Mouse (Mus musculus): Measurements from ENCODE around the gene Cited4. TPM values are rescaled to one million over a fixed set of nuclear protein-coding genes. Genes with fewer than 3 reads are reported as not detected.

Gene Cited4
- polyA plus RNA-seq, 1 experiment, result not detected

DNA sequence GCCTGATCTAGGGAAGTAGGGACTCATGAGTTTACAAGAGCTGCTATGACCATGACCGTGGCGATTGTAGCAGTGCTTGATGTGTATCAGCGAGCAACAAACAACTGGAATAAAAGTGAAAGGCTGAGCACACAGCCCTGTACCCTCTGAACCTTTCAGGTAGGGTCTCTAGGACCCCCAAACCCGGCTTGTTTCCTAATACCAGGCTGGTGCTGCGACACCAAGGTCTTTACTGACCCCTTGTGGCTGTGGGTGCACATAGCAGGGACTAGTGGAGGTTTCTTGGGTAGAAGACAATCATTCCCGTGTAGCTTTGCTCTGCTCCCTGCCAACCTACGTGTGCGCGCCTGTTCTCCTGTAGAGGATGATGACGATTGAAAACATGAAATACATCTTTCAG lies 15.8 kb downstream of the Cited4 start:
- no peak overlapping the region for H3K4me3 ChIP-seq
- H3K4me2 ChIP-seq (ENCODE audit: low read depth), result no peak overlapping the region
- H3K79me2 ChIP-seq (ENCODE audit: control insufficient read depth, insufficient read depth), result no peaks in the 10 kb centered on the region
- peaks cover 4% of the 10 kb centered on the region for H3K27me3 ChIP-seq (ENCODE audit: control insufficient read depth, insufficient read depth, insufficient read length)
- no peak for TF ChIP-seq USF1 (IDR thresholded peaks at IDR 0.05; ENCODE audit: low read depth)
- no peak for TF ChIP-seq CEBPB (IDR thresholded peaks at IDR 0.05; ENCODE audit: insufficient read depth, poor library complexity, severe bottlenecking)
- no peak for TF ChIP-seq MYOD1 (IDR thresholded peaks at IDR 0.05; ENCODE audit: control insufficient read depth in 1 of 3, insufficient read length in 2 of 3, low read depth in 2 of 3)
- TF ChIP-seq E2F4 (IDR thresholded peaks at IDR 0.05; ENCODE audit: insufficient read depth), result no peak
- no peak for TF ChIP-seq POLR2A (IDR thresholded peaks at IDR 0.05; ENCODE audit: insufficient read length, low read depth)
- no peak for TF ChIP-seq TCF12 (IDR thresholded peaks at IDR 0.05; ENCODE audit: insufficient read depth, poor library complexity, severe bottlenecking)
- TF ChIP-seq SRF (IDR thresholded peaks at IDR 0.05; ENCODE audit: control insufficient read depth, insufficient read length, low read depth), result no peak
- TF ChIP-seq MAX (IDR thresholded peaks at IDR 0.05; ENCODE audit: low read depth), result no peak
- TF ChIP-seq TCF3 (IDR thresholded peaks at IDR 0.05; ENCODE audit: insufficient read length, low read depth), result no peak
- no peak for TF ChIP-seq MYOG (IDR thresholded peaks at IDR 0.05; ENCODE audit: control insufficient read depth in 1 of 3, insufficient read depth in 1 of 3, insufficient read length in 2 of 3, low read depth in 2 of 3)
- TF ChIP-seq REST (IDR thresholded peaks at IDR 0.05; ENCODE audit: insufficient read depth, insufficient read length), result no peak
- no peak for TF ChIP-seq POLR2AphosphoS2 (IDR thresholded peaks at IDR 0.05; ENCODE audit: insufficient read length, low read depth)
- H3ac ChIP-seq (ENCODE audit: control insufficient read depth, insufficient read length), result no peak overlapping the region
- no peaks in the 10 kb centered on the region for H3K36me3 ChIP-seq (ENCODE audit: control insufficient read depth, insufficient read depth)

DNA sequence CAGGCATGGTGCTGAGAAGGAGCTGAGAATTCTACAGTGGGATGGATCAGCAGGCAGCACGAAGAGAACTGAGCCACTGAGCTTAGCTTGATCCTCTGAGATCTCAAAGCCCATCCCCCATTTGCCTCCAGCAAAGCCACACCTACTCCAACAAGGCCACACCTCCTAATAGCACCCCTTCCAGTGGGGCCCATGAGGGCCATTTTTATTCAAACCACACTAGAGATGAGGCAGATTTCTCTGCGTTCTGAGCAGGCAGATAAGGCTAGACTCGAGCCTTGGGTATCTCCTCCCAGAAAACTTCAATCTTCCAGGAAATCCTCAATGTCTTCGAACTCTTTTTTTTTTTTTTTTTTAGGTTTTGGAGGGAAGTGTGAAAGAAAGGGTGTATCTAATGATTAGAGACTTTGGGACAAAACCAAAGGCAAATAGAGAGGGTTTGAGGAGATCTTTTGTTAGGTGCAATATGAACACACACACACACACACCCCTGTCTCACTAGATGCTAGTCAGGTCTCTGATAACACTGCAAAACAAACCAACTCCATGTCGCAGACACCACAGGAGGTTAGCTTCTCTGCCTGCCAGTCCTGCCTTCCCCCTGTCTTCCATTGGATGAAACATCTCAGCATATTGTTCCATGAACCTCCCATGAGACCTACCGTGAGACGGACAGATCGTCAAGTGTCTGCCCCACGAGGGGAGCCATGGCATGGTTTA lies 17.1 kb downstream of the Cited4 start:
- Histone ChIP-seq H3ac (ENCODE audit: control insufficient read depth, insufficient read length) (no peak overlapping the region), H3K4me3 (no peak overlapping the region), H3K4me2 (ENCODE audit: low read depth) (no peak overlapping the region), H3K79me2 (ENCODE audit: control insufficient read depth, insufficient read depth) (no peaks in the 10 kb centered on the region), H3K27me3 (ENCODE audit: control insufficient read depth, insufficient read depth, insufficient read length) (no peaks in the 10 kb centered on the region), H3K36me3 (ENCODE audit: control insufficient read depth, insufficient read depth) (no peaks in the 10 kb centered on the region)
- no peak for TF ChIP-seq MAX (IDR thresholded peaks at IDR 0.05; ENCODE audit: low read depth)
- TF ChIP-seq REST (IDR thresholded peaks at IDR 0.05; ENCODE audit: insufficient read depth, insufficient read length), result no peak
- no peak for TF ChIP-seq E2F4 (IDR thresholded peaks at IDR 0.05; ENCODE audit: insufficient read depth)
- TF ChIP-seq POLR2AphosphoS2 (IDR thresholded peaks at IDR 0.05; ENCODE audit: insufficient read length, low read depth), result no peak
- no peak for TF ChIP-seq POLR2A (IDR thresholded peaks at IDR 0.05; ENCODE audit: insufficient read length, low read depth)
- TF ChIP-seq MYOG (IDR thresholded peaks at IDR 0.05; ENCODE audit: control insufficient read depth in 1 of 3, insufficient read depth in 1 of 3, insufficient read length in 2 of 3, low read depth in 2 of 3), result no peak
- TF ChIP-seq USF1 (IDR thresholded peaks at IDR 0.05; ENCODE audit: low read depth), result no peak

DNA sequence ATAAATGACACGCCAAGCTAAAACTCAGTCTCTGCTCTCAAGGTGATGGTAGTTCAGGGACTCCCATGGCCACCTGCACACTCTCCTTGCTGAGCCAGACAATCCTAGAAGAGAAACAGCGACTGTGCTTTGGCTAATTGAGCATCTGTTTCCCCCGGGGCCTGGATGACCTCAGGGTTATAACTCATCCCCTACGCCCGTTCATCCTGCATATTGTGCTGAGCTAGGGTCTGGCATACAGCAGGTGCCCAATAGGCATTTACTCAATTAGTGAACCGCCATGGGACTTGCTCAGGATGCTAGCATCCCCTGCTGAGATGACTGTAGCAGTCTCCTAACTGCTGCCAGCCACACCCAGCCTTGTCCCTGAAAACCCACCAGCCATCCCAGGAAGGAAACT lies 20.9 kb downstream of the Cited4 start:
- Histone ChIP-seq H3K79me2 (ENCODE audit: control insufficient read depth, insufficient read depth) (no peaks in the 10 kb centered on the region), H3K4me2 (ENCODE audit: low read depth) (no peak overlapping the region), H3K36me3 (ENCODE audit: control insufficient read depth, insufficient read depth) (no peaks in the 10 kb centered on the region), H3K4me3 (no peak overlapping the region), H3ac (ENCODE audit: control insufficient read depth, insufficient read length) (no peak overlapping the region), H3K27me3 (ENCODE audit: control insufficient read depth, insufficient read depth, insufficient read length) (no peaks in the 10 kb centered on the region)
- TF ChIP-seq CEBPB (IDR thresholded peaks at IDR 0.05; ENCODE audit: insufficient read depth, poor library complexity, severe bottlenecking) (no peak), TCF12 (IDR thresholded peaks at IDR 0.05; ENCODE audit: insufficient read depth, poor library complexity, severe bottlenecking) (no peak), USF1 (IDR thresholded peaks at IDR 0.05; ENCODE audit: low read depth) (no peak), SRF (IDR thresholded peaks at IDR 0.05; ENCODE audit: control insufficient read depth, insufficient read length, low read depth) (no peak), POLR2A (IDR thresholded peaks at IDR 0.05; ENCODE audit: insufficient read length, low read depth) (no peak), MYOD1 (IDR thresholded peaks at IDR 0.05; ENCODE audit: control insufficient read depth in 1 of 3, insufficient read length in 2 of 3, low read depth in 2 of 3) (no peak), MAX (IDR thresholded peaks at IDR 0.05; ENCODE audit: low read depth) (no peak)

DNA sequence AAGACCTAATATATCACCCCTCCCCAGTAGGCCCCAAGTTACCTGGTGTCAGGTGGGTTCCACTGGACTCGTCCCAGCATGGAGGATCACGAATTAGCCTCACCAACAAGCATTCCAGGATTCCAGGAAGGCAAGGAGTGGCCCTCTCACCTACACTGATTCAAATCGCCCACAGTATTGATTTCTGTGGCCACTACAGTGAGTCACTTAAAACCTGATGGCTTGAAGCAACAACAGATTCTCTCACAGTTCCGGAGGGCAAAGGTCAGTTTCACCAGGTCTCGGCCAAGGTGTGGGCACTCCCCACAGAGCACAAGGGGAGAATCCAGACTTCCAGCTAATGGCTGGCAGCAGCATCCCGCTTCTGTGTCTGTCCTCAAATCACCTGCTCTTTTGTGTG lies 22.9 kb downstream of the Cited4 start:
- Histone ChIP-seq H3ac (ENCODE audit: control insufficient read depth, insufficient read length) (no peak overlapping the region), H3K79me2 (ENCODE audit: control insufficient read depth, insufficient read depth) (no peaks in the 10 kb centered on the region), H3K27me3 (ENCODE audit: control insufficient read depth, insufficient read depth, insufficient read length) (peaks cover under 1% of the 10 kb centered on the region), H3K4me3 (no peak overlapping the region), H3K36me3 (ENCODE audit: control insufficient read depth, insufficient read depth) (no peaks in the 10 kb centered on the region), H3K4me2 (ENCODE audit: low read depth) (no peak overlapping the region)
- no peak for TF ChIP-seq E2F4 (IDR thresholded peaks at IDR 0.05; ENCODE audit: insufficient read depth)
- no peak for TF ChIP-seq TCF12 (IDR thresholded peaks at IDR 0.05; ENCODE audit: insufficient read depth, poor library complexity, severe bottlenecking)
- TF ChIP-seq MYOD1 (IDR thresholded peaks at IDR 0.05; ENCODE audit: control insufficient read depth in 1 of 3, insufficient read length in 2 of 3, low read depth in 2 of 3), result no peak
- no peak for TF ChIP-seq REST (IDR thresholded peaks at IDR 0.05; ENCODE audit: insufficient read depth, insufficient read length)
- TF ChIP-seq POLR2AphosphoS2 (IDR thresholded peaks at IDR 0.05; ENCODE audit: insufficient read length, low read depth), result no peak
- no peak for TF ChIP-seq POLR2A (IDR thresholded peaks at IDR 0.05; ENCODE audit: insufficient read length, low read depth)
- no peak for TF ChIP-seq CEBPB (IDR thresholded peaks at IDR 0.05; ENCODE audit: insufficient read depth, poor library complexity, severe bottlenecking)

DNA sequence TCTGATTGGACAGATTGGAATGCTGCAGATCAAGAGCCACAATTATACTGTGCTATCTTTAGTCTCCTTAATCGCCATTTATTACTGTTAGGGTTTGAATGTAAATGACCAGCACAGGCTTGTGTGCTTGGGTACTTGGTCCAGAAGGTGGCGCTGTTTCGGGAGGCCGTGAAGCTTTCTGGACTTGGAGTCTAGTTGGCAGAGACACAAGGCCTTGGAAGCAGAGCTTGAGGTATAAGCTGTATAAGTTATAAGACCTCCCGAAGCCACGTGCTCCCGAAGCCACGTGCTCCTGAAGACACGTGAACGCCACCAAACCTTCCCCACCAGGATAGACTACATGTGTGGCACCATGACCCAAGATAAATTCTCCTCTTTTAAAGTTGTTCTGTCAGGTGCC lies 26.3 kb downstream of the Cited4 start:
- Histone ChIP-seq H3K36me3 (ENCODE audit: control insufficient read depth, insufficient read depth) (no peaks in the 10 kb centered on the region), H3K4me2 (ENCODE audit: low read depth) (no peak overlapping the region), H3K79me2 (ENCODE audit: control insufficient read depth, insufficient read depth) (no peaks in the 10 kb centered on the region), H3K27me3 (ENCODE audit: control insufficient read depth, insufficient read depth, insufficient read length) (peaks cover 5% of the 10 kb centered on the region), H3K4me3 (no peak overlapping the region), H3ac (ENCODE audit: control insufficient read depth, insufficient read length) (no peak overlapping the region)
- no peak for TF ChIP-seq POLR2AphosphoS2 (IDR thresholded peaks at IDR 0.05; ENCODE audit: insufficient read length, low read depth)
- no peak for TF ChIP-seq MYOG (IDR thresholded peaks at IDR 0.05; ENCODE audit: control insufficient read depth in 1 of 3, insufficient read depth in 1 of 3, insufficient read length in 2 of 3, low read depth in 2 of 3)
- no peak for TF ChIP-seq E2F4 (IDR thresholded peaks at IDR 0.05; ENCODE audit: insufficient read depth)
- no peak for TF ChIP-seq POLR2A (IDR thresholded peaks at IDR 0.05; ENCODE audit: insufficient read length, low read depth)
- no peak for TF ChIP-seq REST (IDR thresholded peaks at IDR 0.05; ENCODE audit: insufficient read depth, insufficient read length)
- TF ChIP-seq SRF (IDR thresholded peaks at IDR 0.05; ENCODE audit: control insufficient read depth, insufficient read length, low read depth), result no peak
- TF ChIP-seq TCF12 (IDR thresholded peaks at IDR 0.05; ENCODE audit: insufficient read depth, poor library complexity, severe bottlenecking), result no peak
- TF ChIP-seq TCF3 (IDR thresholded peaks at IDR 0.05; ENCODE audit: insufficient read length, low read depth), result no peak
- no peak for TF ChIP-seq USF1 (IDR thresholded peaks at IDR 0.05; ENCODE audit: low read depth)
- TF ChIP-seq MAX (IDR thresholded peaks at IDR 0.05; ENCODE audit: low read depth), result no peak
- no peak for TF ChIP-seq MYOD1 (IDR thresholded peaks at IDR 0.05; ENCODE audit: control insufficient read depth in 1 of 3, insufficient read length in 2 of 3, low read depth in 2 of 3)
- no peak for TF ChIP-seq CEBPB (IDR thresholded peaks at IDR 0.05; ENCODE audit: insufficient read depth, poor library complexity, severe bottlenecking)
